Comparison of ENCODE assay signal across 16 mouse cellular contexts in genomic region chr6:88647564-88648295, GRCm38 (mm10). TPM values are rescaled to one million over a fixed set of nuclear protein-coding genes. Genes with fewer than 3 reads are reported as not detected.
A peak's percentile ranks its signal among the peaks of the same experiment; 100 is the strongest.
DNase-seq lines count a peak whose midpoint lies in the region; ATAC-seq and TF ChIP-seq lines count a peak whose summit lies in the region.
"Had no signal": no experiment of that assay in that cellular context is flagged by ENCODE, and none has a peak within 500 bp of the region (broad histone marks: within the 10 kb centered on the region; RNA-seq: fewer than 3 reads in every experiment).

No protein-coding gene starts in this region.

- 68% methylated on average over 4 of the region's 4 CpGs for WGBS in kidney, embryonic 15.5 days

- no peak overlapping the region for H3K9ac ChIP-seq in kidney, embryonic 15.5 days
- H3K9ac ChIP-seq: liver, embryonic 15.5 days had no signal

- H3K36me3 ChIP-seq in kidney, embryonic 15.5 days, result no peaks in the 10 kb centered on the region
- H3K36me3 ChIP-seq: G1E; liver, embryonic 15.5 days had no signal

- no peak for TF ChIP-seq POLR2A in brain, embryonic 14.5 days (IDR thresholded peaks at IDR 0.05; ENCODE audit: borderline replicate concordance, extremely low read depth, insufficient read depth, insufficient read length, poor library complexity, severe bottlenecking)

- H3K4me1 ChIP-seq in kidney, embryonic 15.5 days, result peaks cover 5% of the 10 kb centered on the region; the same call in 1 of the 2 replicates
- H3K4me1 ChIP-seq: liver, embryonic 15.5 days had no signal

- no peak overlapping the region for H3K4me3 ChIP-seq in kidney, embryonic 15.5 days (replicated peaks)
- H3K4me3 ChIP-seq: erythroblast, embryonic 14.5 days; liver, embryonic 15.5 days had no signal

- no peak for ATAC-seq in kidney, embryonic 15.5 days (replicated peaks; ENCODE audit: low FRiP score)
- ATAC-seq in erythroid progenitor cell, adult 5-6 weeks (replicated peaks; ENCODE audit: low FRiP score, poor library complexity, severe bottlenecking), result no peak
- ATAC-seq in megakaryocyte progenitor cell, adult 5-6 weeks (replicated peaks; ENCODE audit: poor library complexity), result no peak

- no peaks in the 10 kb centered on the region for H3K27me3 ChIP-seq in kidney, embryonic 15.5 days

- no peaks in the 10 kb centered on the region for H3K9me3 ChIP-seq in kidney, embryonic 15.5 days (replicated peaks)
- H3K9me3 ChIP-seq: G1E; liver, embryonic 15.5 days had no signal

- DNase-seq in frontal cortex, adult 2 months (ENCODE audit: extremely low spot score in 1 of 2, low spot score in 1 of 2), result peak; percentile 12 to 27
- DNase-seq in frontal cortex, postnatal 25 days (ENCODE audit: low spot score in 2 of 2), result no peak
- DNase-seq in kidney, postnatal 14 days, result peak; percentile 34
- DNase-seq in NIH3T3 (ENCODE audit: low read depth), result peak; percentile 5
- peak; percentile 55 for DNase-seq in brain, embryonic 14.5 days (ENCODE audit: low read depth)
- DNase-seq: B cell, adult 2 months; cerebellum, adult 11 months; embryo, embryonic 11 days; heart, postnatal 14 days had no signal

- TF ChIP-seq CTCF in brain, embryonic 14.5 days (IDR thresholded peaks at IDR 0.05; ENCODE audit: borderline replicate concordance, extremely low read depth, insufficient read depth, insufficient read length), result no peak

- H3K27ac ChIP-seq in kidney, embryonic 15.5 days, result no peak overlapping the region
- H3K27ac ChIP-seq: liver, embryonic 15.5 days; macrophage had no signal

- H3K4me2 ChIP-seq in kidney, embryonic 15.5 days, result no peak overlapping the region
- H3K4me2 ChIP-seq: liver, embryonic 15.5 days had no signal

RNA-seq across cellular contexts. Expression of gene Kbtbd12, which starts 10.0 kb away (rescaled TPM):
- polyA plus RNA-seq in frontal cortex, adult 2 months (2012; rRNA removed), result 0.48 and 0.68 TPM in 2 replicates
- 0.34 and 0.45 TPM in 2 replicates for polyA plus RNA-seq in kidney, embryonic 15.5 days (2015; fragmentation: Nextera tagmentation; extraction: Ambion mirVana)
- 0.15 and 0.16 TPM in 2 replicates for polyA plus RNA-seq in brain, embryonic 14.5 days (2012; rRNA removed)
- total RNA-seq in erythroid progenitor cell, adult 5-6 weeks (2015; ENCODE audit: low replicate concordance), result 5.4 and 10.1 TPM in 2 replicates
- total RNA-seq in erythroid progenitor cell, adult 5-6 weeks (2017; ENCODE audit: low replicate concordance), result 17.2 and 31.3 TPM in 2 replicates
- total RNA-seq in megakaryocyte progenitor cell, adult 5-6 weeks (2015), result 0.17 and 0.37 TPM in 2 replicates
- total RNA-seq in megakaryocyte progenitor cell, adult 5-6 weeks (2017), result 0.41 and 0.67 TPM in 2 replicates
- polyA plus RNA-seq: erythroblast, embryonic 14.5 days; G1E had no signal

Comparison
In these comparisons a context has a peak if more than half of its experiments do, and no peak if none do; other contexts are left out.
1. DNase-seq: peak in frontal cortex, adult 2 months (2 of 2), kidney, postnatal 14 days (single experiment), NIH3T3 (single experiment) and brain, embryonic 14.5 days (single experiment); none in frontal cortex, postnatal 25 days (0 of 2).